Mouse (Mus musculus): Measurements from ENCODE around the gene Iqgap2.

DNA sequence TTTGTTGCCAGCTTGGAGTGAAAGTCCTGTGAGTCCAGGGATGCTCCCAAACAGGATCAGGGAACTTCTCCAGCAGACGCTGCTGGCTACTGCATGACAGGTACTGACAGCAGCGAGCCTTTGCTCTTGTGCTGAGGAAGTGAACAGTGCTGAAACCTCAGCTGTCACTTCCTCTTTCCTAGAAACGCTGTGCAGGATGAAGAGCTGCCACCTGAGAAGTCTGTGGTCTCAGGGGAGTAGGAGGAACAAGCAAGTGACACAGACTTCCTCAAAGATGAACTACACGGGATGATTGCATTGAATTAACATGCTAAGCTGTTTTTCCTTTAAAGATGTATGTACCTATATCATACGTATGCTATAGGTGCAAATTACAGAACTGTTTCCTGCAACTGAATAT lies 206.0 kb downstream of the Iqgap2 start:
- TF ChIP-seq GATA1 (IDR thresholded peaks at IDR 0.05; ENCODE audit: low read length) (no peak), TAL1 (IDR thresholded peaks at IDR 0.05; ENCODE audit: low read length) (no peak)
